Mouse (Mus musculus) mature B cell (primary cell): ENCODE data around the gene Szrd1.

Source experiments
- in situ Hi-C: fragments of 300-500 bp; cut with MboI; formaldehyde crosslinking; loops from 2 replicates; pipeline ENCODE4 v1.14.3; 2019

The Szrd1 gene

DNA sequence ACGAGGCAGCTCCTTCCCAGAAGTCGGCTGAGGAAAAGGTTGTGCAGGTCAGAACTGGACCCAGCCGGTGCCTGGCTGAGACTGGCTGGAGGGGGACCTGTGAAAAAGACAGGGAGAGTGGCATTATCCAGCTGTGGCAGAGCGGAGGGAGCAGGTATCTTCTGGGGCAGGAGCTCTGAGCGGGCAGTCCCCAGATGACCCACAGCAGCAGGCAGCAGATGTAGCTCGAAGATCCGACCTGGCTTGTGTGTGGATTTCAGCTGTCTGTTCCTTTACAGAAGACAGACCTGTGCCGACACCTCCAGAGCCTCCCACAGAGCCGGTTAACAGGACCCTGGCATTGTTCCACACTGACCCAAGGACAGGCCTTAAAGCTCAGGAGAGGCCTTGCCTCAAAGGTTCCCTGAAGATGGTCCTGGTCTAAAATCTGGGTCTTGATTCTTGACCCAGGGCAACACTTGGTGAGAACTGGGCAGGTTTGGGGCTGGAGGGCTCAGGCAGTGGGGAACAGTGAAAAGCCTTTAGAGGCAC is 72.0 kb downstream of the Szrd1 start:
- in situ Hi-C loops = no loop called here

DNA sequence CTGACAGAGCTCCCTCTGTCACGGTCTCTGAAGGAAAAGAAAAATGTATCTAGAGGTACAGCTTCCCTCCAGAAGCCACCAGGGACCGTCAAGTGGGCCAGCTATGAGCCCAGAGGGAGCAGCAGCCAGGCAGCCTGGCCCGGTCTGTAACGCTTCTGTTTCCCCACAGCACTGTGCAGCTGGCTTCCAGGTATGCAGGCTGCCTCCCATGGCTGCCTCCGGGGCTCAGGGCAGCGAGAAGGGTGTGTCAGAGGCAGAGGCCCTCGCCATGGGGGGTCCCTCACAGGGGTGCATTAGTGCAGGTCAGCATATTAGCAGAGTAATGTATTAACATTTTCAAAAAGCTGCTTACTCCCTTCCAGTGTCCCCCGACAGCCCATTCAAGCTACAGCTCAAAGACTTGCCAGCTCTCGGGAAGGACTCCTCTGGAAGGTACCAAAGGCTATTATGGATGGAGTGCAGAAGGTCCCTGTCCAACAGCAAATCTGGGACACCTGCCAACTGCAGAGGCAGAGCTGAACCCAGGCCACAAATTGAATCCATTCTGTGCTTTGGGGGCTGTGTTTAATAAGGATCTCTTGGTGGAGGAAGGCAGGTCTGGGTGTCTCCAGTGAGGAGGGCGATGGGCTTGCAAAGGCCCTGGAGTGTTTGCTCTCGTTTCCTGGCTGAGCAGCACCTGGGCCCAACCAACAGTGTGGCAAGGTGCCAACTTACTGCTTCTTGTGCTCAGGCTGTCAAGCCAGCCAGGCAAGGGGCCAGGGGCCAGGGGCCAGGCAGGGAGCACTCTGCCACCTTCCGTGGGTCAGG is 72.7 kb downstream of the Szrd1 start:
- in situ Hi-C loops = no loop called here

DNA sequence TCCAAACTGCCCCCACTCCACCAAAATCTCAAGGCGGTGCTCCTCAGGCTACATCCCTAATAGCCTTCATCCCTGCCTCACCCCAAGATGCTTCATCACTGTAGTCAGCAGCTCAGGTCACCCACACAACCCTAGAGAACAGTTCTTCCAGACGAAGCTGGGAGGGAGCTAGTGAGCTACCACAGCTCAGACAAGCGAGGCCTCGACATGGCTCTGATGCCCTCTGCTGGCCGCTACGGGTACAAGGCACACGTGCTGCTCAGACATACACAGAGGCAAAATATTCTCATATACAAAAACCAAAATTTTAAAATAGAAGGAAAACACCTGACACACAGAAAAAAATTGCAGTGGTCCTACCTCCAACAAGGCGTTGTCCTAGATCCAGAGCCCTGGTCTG is 74.5 kb downstream of the Szrd1 start:
- in situ Hi-C loops = no loop called here

DNA sequence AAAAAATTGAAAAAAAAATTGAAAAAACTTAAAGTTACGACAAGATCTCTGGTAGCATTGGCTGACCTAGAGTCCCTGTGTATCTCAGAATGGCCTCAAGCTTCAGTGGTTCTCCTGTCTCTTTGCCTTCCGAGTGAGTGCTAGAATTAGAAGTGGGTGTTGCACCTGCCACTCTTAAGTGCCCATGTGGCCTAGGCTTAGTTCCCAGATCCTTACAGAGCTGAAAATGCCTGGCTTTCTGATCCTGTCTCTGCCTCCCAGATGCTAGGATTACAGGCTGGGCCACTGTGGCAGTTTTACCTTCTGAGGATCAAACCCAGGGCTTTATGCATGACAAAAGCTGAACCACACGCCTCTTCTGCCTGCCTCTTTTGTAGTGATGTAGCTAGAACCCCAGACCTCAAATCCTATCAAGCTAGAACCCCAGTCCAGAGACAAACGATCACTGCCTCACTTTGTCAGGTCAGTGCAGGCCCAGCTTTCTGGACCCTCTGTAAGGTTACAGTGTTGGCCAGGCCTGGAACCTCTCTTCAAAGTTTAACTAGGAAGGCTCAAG is 75.4 kb downstream of the Szrd1 start:
- in situ Hi-C loops = no loop called here
